Mouse (Mus musculus): ENCODE data around the gene Klhl22.

- TF ChIP-seq POLR2A (IDR thresholded peaks at IDR 0.05; ENCODE audit: borderline replicate concordance, low read depth, low read length), result no peak
- TF ChIP-seq CTCF (IDR thresholded peaks at IDR 0.05; ENCODE audit: low read depth, low read length), result no peak
Measured at GRCm38 (mm10) chr16:17743279-17743678, 16.1 kb upstream of the Klhl22 start.

Data from bone marrow macrophage, adult 2 months (primary cell).